Mouse (Mus musculus) limb, embryonic 12.5 days (tissue): Measurements from ENCODE around the gene Baz1b. TPM values are rescaled to one million over a fixed set of nuclear protein-coding genes. Genes with fewer than 3 reads are reported as not detected.
A peak's percentile ranks its signal among the peaks of the same experiment; 100 is the strongest.

ENCODE experiments used
- ATAC-seq: fragments of 200-750 bp; cut with Nextera tagmentation; 2 replicates; pipeline ENCODE4 v1.8.0; 2017; ENCODE audit warnings: low read depth, moderate TSS enrichment; ENCODE audit not compliant: insufficient number of reproducible peaks, insufficient read depth, low FRiP score, low TSS enrichment
- H3K27ac ChIP-seq: fragments of 300-500 bp; sonication (generic); 2 replicates; pipeline ENCODE4 v1.5.1; 2016; ENCODE audit warnings: mild to moderate bottlenecking, moderate library complexity
- H3K27me3 ChIP-seq: fragments of 300-500 bp; sonication (generic); 2 replicates; pipeline ENCODE4 v1.6.1; 2016; ENCODE audit warnings: mild to moderate bottlenecking, moderate library complexity
- H3K36me3 ChIP-seq: fragments of 300-500 bp; sonication (generic); 2 replicates; pipeline ENCODE4 v1.6.1; 2016; ENCODE audit warnings: mild to moderate bottlenecking, moderate library complexity
- H3K4me1 ChIP-seq: fragments of 300-500 bp; sonication (generic); replicated peaks from 2 replicates; pipeline ENCODE4 v1.6.1; 2016
- H3K4me2 ChIP-seq: fragments of 300-500 bp; sonication (generic); 2 replicates; pipeline ENCODE4 v1.6.1; 2016; ENCODE audit warnings: mild to moderate bottlenecking, moderate library complexity
- H3K4me3 ChIP-seq: fragments of 300-500 bp; sonication (generic); replicated peaks from 2 replicates; pipeline ENCODE4 v1.5.1; 2016; ENCODE audit warnings: mild to moderate bottlenecking
- H3K9ac ChIP-seq: fragments of 300-500 bp; sonication (generic); replicated peaks from 2 replicates; pipeline ENCODE4 v1.6.1; 2016; ENCODE audit warnings: mild to moderate bottlenecking, moderate library complexity
- H3K9me3 ChIP-seq: fragments of 300-500 bp; sonication (generic); 2 replicates; pipeline ENCODE4 v1.6.1; 2016; ENCODE audit warnings: mild to moderate bottlenecking, moderate library complexity
- WGBS: fragments of 180-500 bp; shearing (Covaris S2); methylation state at CpG from one replicate; pipeline ENCODE4 v1.1.7; 2016; 5-methylcytosine and 5-hydroxymethylcytosine counted together
- polyA plus RNA-seq: library from polyadenylated mRNA; unstranded; fragments of >200 nt; fragmentation: Nextera tagmentation; extraction: Ambion mirVana; gene quantifications from 2 replicates; pipeline ENCODE4 v1.2.1, GENCODE M21; 2016

The Baz1b gene
- polyA plus RNA-seq: 72.8 and 73.6 TPM in 2 replicates

GRCm38 (mm10) chr5:135186621-135187348 lies at the start of gene Baz1b:
Baz1b (plus strand) TSS chr5:135187264.
- H3K4me1 ChIP-seq: peaks cover 20% of the 10 kb centered on the region
- no peaks in the 10 kb centered on the region for H3K27me3 ChIP-seq
- no peaks in the 10 kb centered on the region for H3K9me3 ChIP-seq
- peak within 1 kb of the TSS; percentile 98 for H3K9ac ChIP-seq
- peak within 1 kb of the TSS; percentile 99 for H3K27ac ChIP-seq
- H3K4me2 ChIP-seq: peak within 1 kb of the TSS; percentile 73
- under 1% methylated on average over 57 of the region's 57 CpGs for WGBS
- H3K4me3 ChIP-seq: peak within 1 kb of the TSS; percentile 98
- H3K36me3 ChIP-seq: peaks cover 34% of the 10 kb centered on the region
- peak; percentile 97 for ATAC-seq

DNA sequence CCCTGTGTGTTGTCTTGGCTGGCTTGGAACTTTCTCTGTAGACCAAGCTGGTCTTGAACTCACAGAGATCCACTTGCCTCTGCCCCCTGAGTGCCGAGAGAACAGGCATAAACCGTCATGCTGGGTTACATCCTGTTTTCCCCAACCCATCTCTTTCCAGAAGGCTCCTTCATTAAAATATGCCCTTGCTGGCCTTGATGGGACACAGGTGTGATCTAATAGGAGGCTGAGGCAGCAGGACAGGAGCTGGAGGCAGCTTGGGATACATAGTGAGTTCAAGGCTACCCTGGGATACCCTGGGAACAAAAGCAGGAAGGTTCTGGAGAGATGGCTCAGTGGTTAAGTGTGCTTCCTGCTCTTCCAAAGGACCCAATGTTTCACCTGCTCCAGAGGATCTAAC lies 47.2 kb upstream of the Baz1b start:
- Histone ChIP-seq H3K4me1 (no peaks in the 10 kb centered on the region), H3K4me3 (no peak overlapping the region), H3K9ac (no peak overlapping the region), H3K4me2 (no peak overlapping the region), H3K36me3 (no peaks in the 10 kb centered on the region), H3K9me3 (no peaks in the 10 kb centered on the region), H3K27ac (no peak overlapping the region), H3K27me3 (peaks cover 19% of the 10 kb centered on the region)
- WGBS: 55% methylated on average over 2 of the region's 2 CpGs
- no peak for ATAC-seq

DNA sequence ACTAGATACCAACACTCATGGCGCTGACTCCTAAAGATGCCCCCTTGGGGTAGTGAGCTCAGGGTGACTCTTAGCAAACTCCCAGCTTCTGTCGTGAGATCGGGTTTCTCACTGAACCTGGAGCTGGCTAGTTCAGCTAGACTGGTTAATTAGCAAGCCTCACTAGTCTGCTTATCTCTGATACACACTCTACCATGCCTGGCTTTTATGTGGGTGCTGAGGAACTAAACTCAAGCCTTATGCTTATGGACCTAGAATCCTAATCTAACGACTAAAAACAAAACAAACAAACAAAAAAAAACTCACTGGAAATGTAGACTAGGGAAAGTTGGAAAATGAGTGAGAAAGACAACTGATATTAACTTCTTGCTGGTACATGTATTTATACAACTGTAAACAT lies 42.6 kb upstream of the Baz1b start:
- H3K27me3 ChIP-seq: peaks cover 8% of the 10 kb centered on the region
- H3K4me3 ChIP-seq: no peak overlapping the region
- 58% methylated on average over 4 of the region's 4 CpGs for WGBS
- no peak overlapping the region for H3K27ac ChIP-seq
- no peaks in the 10 kb centered on the region for H3K9me3 ChIP-seq
- ATAC-seq: no peak
- H3K4me2 ChIP-seq: no peak overlapping the region
- no peak overlapping the region for H3K9ac ChIP-seq
- H3K4me1 ChIP-seq: peaks cover 4% of the 10 kb centered on the region; the same call in 1 of the 2 replicates
- H3K36me3 ChIP-seq: no peaks in the 10 kb centered on the region

GRCm38 (mm10) chr5:135145532-135145931 lies 41.5 kb upstream of the Baz1b start:
- Histone ChIP-seq H3K36me3 (no peaks in the 10 kb centered on the region), H3K27me3 (peaks cover 8% of the 10 kb centered on the region), H3K4me2 (no peak overlapping the region), H3K4me1 (peaks cover 7% of the 10 kb centered on the region; the same call in 1 of the 2 replicates), H3K9me3 (no peaks in the 10 kb centered on the region), H3K27ac (no peak overlapping the region), H3K9ac (no peak overlapping the region), H3K4me3 (no peak overlapping the region)
- WGBS: 79% methylated on average over 3 of the region's 3 CpGs
- no peak for ATAC-seq

- no peak for ATAC-seq
- H3K9me3 ChIP-seq: no peaks in the 10 kb centered on the region
- H3K4me3 ChIP-seq: no peak overlapping the region
- H3K27ac ChIP-seq: no peak overlapping the region
- H3K36me3 ChIP-seq: no peaks in the 10 kb centered on the region
- H3K27me3 ChIP-seq: peaks cover 8% of the 10 kb centered on the region
- no peak overlapping the region for H3K9ac ChIP-seq
- H3K4me1 ChIP-seq: peaks cover 7% of the 10 kb centered on the region; the same call in 1 of the 2 replicates
- no peak overlapping the region for H3K4me2 ChIP-seq
Measured at GRCm38 (mm10) chr5:135145955-135146354, 41.1 kb upstream of the Baz1b start.

DNA sequence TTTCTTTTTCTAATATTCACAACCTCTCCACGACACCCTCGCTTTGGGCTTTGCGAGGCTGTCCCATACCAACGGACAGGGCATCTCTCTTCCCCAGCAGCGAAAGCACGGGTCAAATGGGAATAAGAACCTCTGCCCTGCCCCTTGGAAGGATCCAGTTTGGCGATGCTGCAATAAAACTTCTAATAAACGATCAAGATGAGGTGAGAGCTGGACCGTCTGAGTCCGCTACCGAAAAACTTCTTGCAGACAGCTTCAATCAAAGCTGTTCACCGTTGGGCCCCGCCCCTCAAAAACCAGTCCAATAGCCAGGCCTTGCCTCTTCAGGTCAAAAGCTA lies 38.4 kb upstream of the Baz1b start:
- Histone ChIP-seq H3K4me1 (peaks cover 7% of the 10 kb centered on the region; the same call in 1 of the 2 replicates), H3K4me3 (peak overlapping the region; percentile 78), H3K4me2 (peak overlapping the region; percentile 71), H3K27me3 (peaks cover 1% of the 10 kb centered on the region; the same call in 1 of the 2 replicates), H3K36me3 (peaks cover 15% of the 10 kb centered on the region), H3K27ac (peak overlapping the region; percentile 84), H3K9me3 (no peaks in the 10 kb centered on the region), H3K9ac (peak overlapping the region; percentile 65)
- no peak; the same call in 1 of the 2 replicates for ATAC-seq
- WGBS: 1% methylated on average over 13 of the region's 13 CpGs

GRCm38 (mm10) chr5:135149053-135149819 lies 37.8 kb upstream of the Baz1b start, which contains the start of gene Tbl2:
Tbl2 (plus strand) TSS chr5:135149657.
- Histone ChIP-seq H3K4me1 (peaks cover 7% of the 10 kb centered on the region; the same call in 1 of the 2 replicates), H3K9me3 (no peaks in the 10 kb centered on the region), H3K4me2 (peak within 1 kb of the TSS; percentile 71), H3K36me3 (peaks cover 20% of the 10 kb centered on the region), H3K27ac (peak within 1 kb of the TSS; percentile 94), H3K27me3 (no peaks in the 10 kb centered on the region), H3K9ac (peak within 1 kb of the TSS; percentile 76), H3K4me3 (peak within 1 kb of the TSS; percentile 78)
- peak; percentile 97 for ATAC-seq
- under 1% methylated on average over 63 of the region's 63 CpGs for WGBS

DNA sequence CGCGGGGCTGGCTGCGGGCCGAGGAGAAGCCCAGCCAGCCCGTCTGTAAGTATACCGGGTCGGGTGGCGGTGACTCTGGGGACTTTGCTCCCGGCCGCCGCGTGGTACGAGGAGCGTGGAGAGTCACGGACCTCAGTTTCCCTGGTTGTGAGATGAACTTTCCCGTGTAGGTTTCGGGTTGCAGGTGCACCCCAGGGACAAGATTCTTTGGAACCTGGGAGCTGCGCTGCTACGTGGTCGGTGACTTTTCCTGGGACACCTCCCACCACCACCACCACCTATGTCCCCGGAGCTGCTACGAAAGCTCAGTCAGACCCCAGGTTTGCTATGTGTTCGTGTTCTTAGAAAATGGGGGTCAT lies 37.3 kb upstream of the Baz1b start:
- peak overlapping the region; percentile 71 for H3K4me2 ChIP-seq
- H3K4me1 ChIP-seq: peaks cover 7% of the 10 kb centered on the region; the same call in 1 of the 2 replicates
- H3K9me3 ChIP-seq: no peaks in the 10 kb centered on the region
- under 1% methylated on average over 23 of the region's 23 CpGs for WGBS
- H3K36me3 ChIP-seq: peaks cover 24% of the 10 kb centered on the region
- peak overlapping the region; percentile 78 for H3K4me3 ChIP-seq
- peak overlapping the region; percentile 76 for H3K9ac ChIP-seq
- peak; percentile 2; the same call in 1 of the 2 replicates for ATAC-seq
- H3K27me3 ChIP-seq: no peaks in the 10 kb centered on the region
- H3K27ac ChIP-seq: peak overlapping the region; percentile 94

DNA sequence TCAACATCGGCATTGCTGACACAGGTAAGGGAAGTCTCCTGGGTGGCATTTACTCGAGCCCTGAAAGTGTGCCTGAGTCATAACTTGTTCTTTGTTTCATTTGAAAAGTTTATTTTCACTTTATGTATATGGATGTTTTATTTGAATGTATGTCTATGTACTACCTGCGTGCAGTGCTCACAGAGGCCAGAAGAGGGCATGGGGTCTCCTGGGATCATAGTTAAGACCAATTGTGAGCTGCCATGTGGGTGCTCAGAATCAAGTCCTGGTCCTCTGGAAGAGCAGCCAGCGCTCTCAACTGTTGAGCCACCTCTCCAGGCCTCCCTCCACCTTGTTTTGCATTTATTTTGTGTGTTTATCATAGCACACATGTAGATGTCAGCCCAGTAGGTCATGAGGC lies 30.6 kb upstream of the Baz1b start:
- 94% methylated on average over 4 of the region's 4 CpGs for WGBS
- Histone ChIP-seq H3K9me3 (no peaks in the 10 kb centered on the region), H3K27ac (no peak overlapping the region), H3K4me1 (no peaks in the 10 kb centered on the region), H3K9ac (no peak overlapping the region), H3K36me3 (peaks cover 89% of the 10 kb centered on the region), H3K4me2 (no peak overlapping the region), H3K27me3 (no peaks in the 10 kb centered on the region), H3K4me3 (no peak overlapping the region)
- ATAC-seq: no peak

GRCm38 (mm10) chr5:135161221-135161620 lies 25.8 kb upstream of the Baz1b start:
- no peak overlapping the region for H3K4me2 ChIP-seq
- H3K27me3 ChIP-seq: no peaks in the 10 kb centered on the region
- H3K27ac ChIP-seq: no peak overlapping the region
- H3K4me3 ChIP-seq: no peak overlapping the region
- WGBS: 93% methylated on average over 4 of the region's 4 CpGs
- H3K9me3 ChIP-seq: no peaks in the 10 kb centered on the region
- H3K4me1 ChIP-seq: no peaks in the 10 kb centered on the region
- H3K9ac ChIP-seq: no peak overlapping the region
- H3K36me3 ChIP-seq: peaks cover 76% of the 10 kb centered on the region
- no peak for ATAC-seq

DNA sequence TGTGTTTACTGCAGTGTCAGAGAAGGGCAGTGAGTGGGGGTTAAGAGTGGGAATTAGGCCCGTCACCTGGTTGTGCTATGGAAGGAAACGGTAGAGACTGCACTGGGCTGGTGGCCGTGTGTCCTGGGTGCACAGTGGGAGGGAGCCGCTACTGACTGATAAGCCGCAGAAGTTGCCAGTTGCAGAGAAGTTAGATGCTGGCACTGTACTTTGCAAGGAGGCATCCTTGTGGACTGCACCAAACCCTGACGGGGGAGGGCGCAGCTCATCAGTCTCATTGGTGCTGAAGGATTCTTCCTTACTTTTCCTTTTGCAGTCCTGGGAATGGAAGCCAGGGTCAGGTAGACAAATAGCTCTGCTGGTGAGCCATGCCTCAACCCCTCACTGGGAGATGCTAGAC lies 25.4 kb upstream of the Baz1b start:
- Histone ChIP-seq H3K4me1 (no peaks in the 10 kb centered on the region), H3K9ac (no peak overlapping the region), H3K4me2 (no peak overlapping the region), H3K4me3 (no peak overlapping the region), H3K27me3 (no peaks in the 10 kb centered on the region), H3K36me3 (peaks cover 71% of the 10 kb centered on the region), H3K9me3 (no peaks in the 10 kb centered on the region), H3K27ac (no peak overlapping the region)
- no peak for ATAC-seq
- WGBS: 87% methylated on average over 7 of the region's 7 CpGs
